Mouse (Mus musculus): ENCODE results near the gene Ints1. TPM values are rescaled to one million over a fixed set of nuclear protein-coding genes. Genes with fewer than 3 reads are reported as not detected.
A peak's percentile ranks its signal among the peaks of the same experiment; 100 is the strongest.

Ints1 gene
- polyA plus RNA-seq, 1 experiment = 72.1 TPM

DNA sequence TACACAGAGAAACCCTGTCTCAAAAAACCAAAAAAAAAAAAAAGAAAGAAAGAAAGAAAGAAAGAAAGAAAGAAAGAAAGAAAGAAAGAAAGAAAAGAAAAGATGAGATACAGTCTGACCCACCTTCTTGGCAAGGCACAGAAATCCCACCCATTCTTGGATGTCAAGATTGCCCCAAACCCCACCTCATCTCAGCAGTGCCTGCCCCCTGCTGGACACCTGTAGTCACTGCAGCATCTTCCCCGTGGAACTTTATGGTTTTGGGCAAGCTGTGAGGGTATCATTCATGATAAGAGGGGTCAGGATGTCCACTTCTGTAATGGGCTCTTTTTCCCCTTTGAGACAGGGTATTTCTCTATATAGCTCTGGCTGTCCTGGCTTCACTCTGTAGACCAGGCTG lies 41.8 kb upstream of the Ints1 start:
- peak; percentile 88; the same call in 1 of the 2 replicates for TF ChIP-seq CTCF (IDR thresholded peaks at IDR 0.05; ENCODE audit: extremely low read depth, insufficient read depth, insufficient read length, insufficient replicate concordance)
- TF ChIP-seq POLR2A (IDR thresholded peaks at IDR 0.05; ENCODE audit: low read depth, low read length) = no peak
- H3K27ac ChIP-seq (ENCODE audit: insufficient read depth, low read length) = no peak overlapping the region
- DNase-seq (ENCODE audit: low read depth in 1 of 2, low spot score in 2 of 2) = no peak
- H3K27me3 ChIP-seq (ENCODE audit: control insufficient read depth, insufficient read depth, low read length) = no peaks in the 10 kb centered on the region
- no peaks in the 10 kb centered on the region for H3K4me1 ChIP-seq (ENCODE audit: control insufficient read depth, insufficient read depth, insufficient read length)
- H3K36me3 ChIP-seq (ENCODE audit: control insufficient read depth, insufficient read depth, low read length) = no peaks in the 10 kb centered on the region; the same call in 1 of the 2 replicates
- no peak overlapping the region for H3K4me3 ChIP-seq (ENCODE audit: extremely low read depth, insufficient read depth, insufficient read length)
- 3% methylated on average over 1 of the region's 1 CpGs for WGBS

GRCm38 (mm10) chr5:139816445-139816844 lies 41.0 kb upstream of the Ints1 start:
- no peak for DNase-seq (ENCODE audit: low read depth in 1 of 2, low spot score in 2 of 2)
- Histone ChIP-seq H3K4me3 (ENCODE audit: extremely low read depth, insufficient read depth, insufficient read length) (no peak overlapping the region), H3K27ac (ENCODE audit: insufficient read depth, low read length) (no peak overlapping the region), H3K27me3 (ENCODE audit: control insufficient read depth, insufficient read depth, low read length) (no peaks in the 10 kb centered on the region), H3K4me1 (ENCODE audit: control insufficient read depth, insufficient read depth, insufficient read length) (no peaks in the 10 kb centered on the region), H3K36me3 (ENCODE audit: control insufficient read depth, insufficient read depth, low read length) (no peaks in the 10 kb centered on the region)
- TF ChIP-seq CTCF (IDR thresholded peaks at IDR 0.05; ENCODE audit: extremely low read depth, insufficient read depth, insufficient read length, insufficient replicate concordance) = no peak
- TF ChIP-seq POLR2A (IDR thresholded peaks at IDR 0.05; ENCODE audit: low read depth, low read length) = no peak

- Histone ChIP-seq H3K27ac (ENCODE audit: insufficient read depth, low read length) (no peak overlapping the region), H3K4me3 (ENCODE audit: extremely low read depth, insufficient read depth, insufficient read length) (no peak overlapping the region), H3K4me1 (ENCODE audit: control insufficient read depth, insufficient read depth, insufficient read length) (no peaks in the 10 kb centered on the region), H3K36me3 (ENCODE audit: control insufficient read depth, insufficient read depth, low read length) (no peaks in the 10 kb centered on the region), H3K27me3 (ENCODE audit: control insufficient read depth, insufficient read depth, low read length) (no peaks in the 10 kb centered on the region)
- DNase-seq (ENCODE audit: low read depth in 1 of 2, low spot score in 2 of 2) = no peak
- no peak for TF ChIP-seq POLR2A (IDR thresholded peaks at IDR 0.05; ENCODE audit: low read depth, low read length)
- no peak for TF ChIP-seq CTCF (IDR thresholded peaks at IDR 0.05; ENCODE audit: extremely low read depth, insufficient read depth, insufficient read length, insufficient replicate concordance)
- WGBS = 78% methylated on average over 6 of the region's 6 CpGs
Measured at GRCm38 (mm10) chr5:139815964-139816363, 40.5 kb upstream of the Ints1 start.

GRCm38 (mm10) chr5:139813963-139814381 lies 38.5 kb upstream of the Ints1 start:
- 52% methylated on average over 13 of the region's 13 CpGs for WGBS
- no peak overlapping the region for H3K27ac ChIP-seq (ENCODE audit: insufficient read depth, low read length)
- H3K4me1 ChIP-seq (ENCODE audit: control insufficient read depth, insufficient read depth, insufficient read length) = no peaks in the 10 kb centered on the region
- no peaks in the 10 kb centered on the region for H3K27me3 ChIP-seq (ENCODE audit: control insufficient read depth, insufficient read depth, low read length)
- TF ChIP-seq CTCF (IDR thresholded peaks at IDR 0.05; ENCODE audit: extremely low read depth, insufficient read depth, insufficient read length, insufficient replicate concordance) (no peak), POLR2A (IDR thresholded peaks at IDR 0.05; ENCODE audit: low read depth, low read length) (no peak)
- H3K4me3 ChIP-seq (ENCODE audit: extremely low read depth, insufficient read depth, insufficient read length) = no peak overlapping the region
- no peak for DNase-seq (ENCODE audit: low read depth in 1 of 2, low spot score in 2 of 2)
- no peaks in the 10 kb centered on the region for H3K36me3 ChIP-seq (ENCODE audit: control insufficient read depth, insufficient read depth, low read length)

DNA sequence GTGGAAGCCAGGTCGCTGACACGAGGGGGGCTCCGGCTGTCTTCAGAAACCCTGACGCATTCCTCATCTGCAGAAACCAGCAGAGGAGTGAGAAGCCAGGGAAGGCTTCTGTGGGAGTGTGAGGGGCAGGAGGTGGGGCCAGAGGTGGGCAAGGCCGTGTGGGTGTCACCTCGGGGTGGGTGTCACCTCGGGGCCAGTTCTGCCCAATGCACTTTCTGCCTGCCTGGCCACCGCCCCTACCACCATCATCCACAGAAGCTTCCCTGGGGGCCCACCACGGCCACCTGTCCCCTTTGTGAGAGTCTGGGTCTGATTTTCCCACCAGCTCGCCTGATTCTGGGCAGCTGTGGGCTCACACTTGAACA lies 37.6 kb upstream of the Ints1 start:
- no peak for TF ChIP-seq POLR2A (IDR thresholded peaks at IDR 0.05; ENCODE audit: low read depth, low read length)
- Histone ChIP-seq H3K4me1 (ENCODE audit: control insufficient read depth, insufficient read depth, insufficient read length) (no peaks in the 10 kb centered on the region), H3K36me3 (ENCODE audit: control insufficient read depth, insufficient read depth, low read length) (no peaks in the 10 kb centered on the region), H3K27ac (ENCODE audit: insufficient read depth, low read length) (no peak overlapping the region), H3K27me3 (ENCODE audit: control insufficient read depth, insufficient read depth, low read length) (no peaks in the 10 kb centered on the region), H3K4me3 (ENCODE audit: extremely low read depth, insufficient read depth, insufficient read length) (no peak overlapping the region)
- WGBS = 60% methylated on average over 10 of the region's 10 CpGs
- no peak for DNase-seq (ENCODE audit: low read depth in 1 of 2, low spot score in 2 of 2)

- Histone ChIP-seq H3K27ac (ENCODE audit: insufficient read depth, low read length) (no peak overlapping the region), H3K27me3 (ENCODE audit: control insufficient read depth, insufficient read depth, low read length) (no peaks in the 10 kb centered on the region), H3K4me1 (ENCODE audit: control insufficient read depth, insufficient read depth, insufficient read length) (no peaks in the 10 kb centered on the region), H3K4me3 (ENCODE audit: extremely low read depth, insufficient read depth, insufficient read length) (no peak overlapping the region), H3K36me3 (ENCODE audit: control insufficient read depth, insufficient read depth, low read length) (no peaks in the 10 kb centered on the region)
- TF ChIP-seq CTCF (IDR thresholded peaks at IDR 0.05; ENCODE audit: extremely low read depth, insufficient read depth, insufficient read length, insufficient replicate concordance) (no peak), POLR2A (IDR thresholded peaks at IDR 0.05; ENCODE audit: low read depth, low read length) (no peak)
- whole genome bisulfite sequencing = 76% methylated on average over 20 of the region's 20 CpGs
- DNase-seq (ENCODE audit: low read depth in 1 of 2, low spot score in 2 of 2) = no peak
Measured at GRCm38 (mm10) chr5:139812398-139813125, 37.1 kb upstream of the Ints1 start.

GRCm38 (mm10) chr5:139811677-139812397 lies 36.4 kb upstream of the Ints1 start:
- Histone ChIP-seq H3K36me3 (ENCODE audit: control insufficient read depth, insufficient read depth, low read length) (no peaks in the 10 kb centered on the region), H3K4me3 (ENCODE audit: extremely low read depth, insufficient read depth, insufficient read length) (no peak overlapping the region), H3K27me3 (ENCODE audit: control insufficient read depth, insufficient read depth, low read length) (no peaks in the 10 kb centered on the region), H3K27ac (ENCODE audit: insufficient read depth, low read length) (no peak overlapping the region), H3K4me1 (ENCODE audit: control insufficient read depth, insufficient read depth, insufficient read length) (no peaks in the 10 kb centered on the region)
- WGBS = 70% methylated on average over 15 of the region's 15 CpGs
- TF ChIP-seq POLR2A (IDR thresholded peaks at IDR 0.05; ENCODE audit: low read depth, low read length) (no peak), CTCF (IDR thresholded peaks at IDR 0.05; ENCODE audit: extremely low read depth, insufficient read depth, insufficient read length, insufficient replicate concordance) (no peak)
- no peak for DNase-seq (ENCODE audit: low read depth in 1 of 2, low spot score in 2 of 2)

Data from spleen, adult 2 months (tissue).